Mouse (Mus musculus) cerebellum, adult 2 months (tissue): Measurements from ENCODE around the gene Ffar2. TPM values are rescaled to one million over a fixed set of nuclear protein-coding genes. Genes with fewer than 3 reads are reported as not detected.

Experiments
- DNase-seq, 2 experiments: peaks; one replicate each; pipeline ENCODE4 v3.0.0; 2021
- H3K27ac ChIP-seq: fragments of 200-500 bp; 2 replicates; pipeline ENCODE4 v1.5.1; 2012; ENCODE audit warnings: low read length, control low read depth, inconsistent platforms; ENCODE audit not compliant: insufficient read depth
- H3K27me3 ChIP-seq: fragments of 200-500 bp; 2 replicates; pipeline ENCODE4 v1.6.1; 2012; ENCODE audit warnings: inconsistent platforms, mild to moderate bottlenecking, low read length, moderate library complexity; ENCODE audit not compliant: control insufficient read depth, insufficient read depth
- H3K4me1 ChIP-seq: fragments of 200-500 bp; 2 replicates; pipeline ENCODE4 v1.6.1; 2011; ENCODE audit warnings: low read length; ENCODE audit not compliant: control insufficient read depth, insufficient read depth
- H3K4me3 ChIP-seq: fragments of 200-500 bp; replicated peaks from 2 replicates; pipeline ENCODE3; 2011; ENCODE audit warnings: mild to moderate bottlenecking, low read depth, low read length, control low read depth; ENCODE audit not compliant: insufficient read depth
- CTCF ChIP-seq: fragments of 200-500 bp; IDR thresholded peaks from 2 replicates; pipeline ENCODE4 v1.5.1; 2011; ENCODE audit warnings: low read depth, mild to moderate bottlenecking, control low read depth, low read length, moderate library complexity, borderline replicate concordance; ENCODE audit not compliant: insufficient read depth
- POLR2A ChIP-seq: fragments of 200-500 bp; IDR thresholded peaks from 2 replicates; pipeline ENCODE4 v1.6.1; 2011; ENCODE audit warnings: low read length, control low read depth, borderline replicate concordance; ENCODE audit not compliant: insufficient read depth
- WGBS: fragments of 180-500 bp; shearing (Covaris S2); methylation state at CpG from one replicate; pipeline ENCODE4 v1.1.7; 2018; 5-methylcytosine and 5-hydroxymethylcytosine counted together
- polyA plus RNA-seq: library from polyadenylated mRNA; depleted of rRNA; stranded (reverse); fragments of >200 nt; gene quantifications from 2 replicates; pipeline ENCODE4 v1.2.3, GENCODE M21; 2012; rRNA removed

Ffar2 gene
- polyA plus RNA-seq, 1 experiment = 0.03 TPM

- H3K4me1 ChIP-seq = no peaks in the 10 kb centered on the region
- WGBS = 46% methylated on average over 7 of the region's 7 CpGs
- no peak overlapping the region for H3K27ac ChIP-seq
- no peaks in the 10 kb centered on the region for H3K27me3 ChIP-seq
- no peak for TF ChIP-seq CTCF
- no peak for TF ChIP-seq POLR2A
- no peak for DNase-seq
- H3K4me3 ChIP-seq = no peak overlapping the region
Observed at GRCm38 (mm10) chr7:30777081-30777579, 46.4 kb downstream of the Ffar2 start.

DNA sequence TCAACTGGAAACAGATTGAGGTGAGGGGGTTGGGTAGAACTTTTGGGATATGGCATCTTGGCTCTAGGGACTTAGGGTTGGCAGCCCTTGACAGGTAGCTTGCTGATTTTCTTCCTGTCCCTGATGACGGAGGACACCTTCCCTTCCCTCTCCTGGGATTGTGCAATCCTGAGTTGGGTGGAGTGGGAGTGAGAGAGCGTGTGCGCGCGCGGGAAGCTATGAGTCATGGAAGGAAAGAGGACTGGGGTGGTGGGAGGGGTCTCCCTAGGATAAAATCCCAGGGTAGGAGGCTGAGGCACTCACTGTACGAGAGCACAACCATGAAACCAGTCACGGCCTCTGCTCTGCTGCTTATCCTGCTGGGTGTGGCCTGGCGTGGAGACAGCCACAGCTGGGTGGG lies 47.5 kb downstream of the Ffar2 start:
- DNase-seq = no peak
- Histone ChIP-seq H3K27ac (no peak overlapping the region), H3K4me3 (no peak overlapping the region), H3K4me1 (no peaks in the 10 kb centered on the region), H3K27me3 (no peaks in the 10 kb centered on the region)
- WGBS = 83% methylated on average over 9 of the region's 9 CpGs
- TF ChIP-seq POLR2A = no peak
- TF ChIP-seq CTCF = no peak

- Histone ChIP-seq H3K27me3 (no peaks in the 10 kb centered on the region), H3K4me1 (no peaks in the 10 kb centered on the region), H3K27ac (no peak overlapping the region), H3K4me3 (no peak overlapping the region)
- no peak for TF ChIP-seq CTCF
- no peak for TF ChIP-seq POLR2A
- no peak for DNase-seq
- WGBS = 30% methylated on average over 9 of the region's 9 CpGs
Observed at GRCm38 (mm10) chr7:30769236-30769635, 54.3 kb downstream of the Ffar2 start.

Other genes starting within 250 kb of the Ffar2 start
- 57.7 and 60.0 TPM in 2 replicates for gene Kmt2b, start 235.0 kb downstream of the Ffar2 start, polyA plus RNA-seq
- gene Zbtb32, start 224.9 kb downstream of the Ffar2 start, polyA plus RNA-seq = not detected in 2 replicates
- 2.0 and 2.2 TPM in 2 replicates for gene Upk1a, start 210.9 kb downstream of the Ffar2 start, polyA plus RNA-seq
- 1,224 and 1,255 TPM in 2 replicates for gene Cox6b1, start 197.6 kb downstream of the Ffar2 start, polyA plus RNA-seq
- gene Etv2, start 187.9 kb downstream of the Ffar2 start, polyA plus RNA-seq = not detected in 2 replicates
- 66.6 and 69.5 TPM in 2 replicates for gene Rbm42, start 173.5 kb downstream of the Ffar2 start, polyA plus RNA-seq
- gene Haus5, start 158.8 kb downstream of the Ffar2 start, polyA plus RNA-seq = 16.4 and 17.1 TPM in 2 replicates
- not detected in 2 replicates for gene Pmis2, start 152.2 kb downstream of the Ffar2 start, polyA plus RNA-seq
- not detected in 2 replicates for gene 2200002J24Rik, start 124.8 kb downstream of the Ffar2 start, polyA plus RNA-seq
- gene Atp4a, start 111.6 kb downstream of the Ffar2 start, polyA plus RNA-seq = 0.33 and 0.39 TPM in 2 replicates
- 247 TPM in 2 replicates for gene Tmem147, start 94.2 kb downstream of the Ffar2 start, polyA plus RNA-seq
- gene Gapdhs, start 80.1 kb downstream of the Ffar2 start, polyA plus RNA-seq = not detected in 2 replicates
- gene Sbsn, start 72.3 kb downstream of the Ffar2 start, polyA plus RNA-seq = 6.3 and 6.9 TPM in 2 replicates
- gene Dmkn, start 60.0 kb downstream of the Ffar2 start, polyA plus RNA-seq = 1.4 and 1.8 TPM in 2 replicates
- not detected in 2 replicates for gene Krtdap, start 35.9 kb downstream of the Ffar2 start, polyA plus RNA-seq
- not detected in 2 replicates for gene Ffar3, start 32.4 kb upstream of the Ffar2 start, polyA plus RNA-seq
- not detected in 2 replicates for gene Ffar1, start 37.8 kb upstream of the Ffar2 start, polyA plus RNA-seq
- 0.11 and 0.19 TPM in 2 replicates for gene Cd22, start 56.6 kb upstream of the Ffar2 start, polyA plus RNA-seq
- gene Mag, start 91.1 kb upstream of the Ffar2 start, polyA plus RNA-seq = 683 and 783 TPM in 2 replicates
- gene Hamp2, start 100.9 kb upstream of the Ffar2 start, polyA plus RNA-seq = not detected in 2 replicates
- not detected in 2 replicates for gene Hamp, start 120.3 kb upstream of the Ffar2 start, polyA plus RNA-seq
- 226 and 230 TPM in 2 replicates for gene Usf2, start 133.0 kb upstream of the Ffar2 start, polyA plus RNA-seq
- gene Lsr, start 149.7 kb upstream of the Ffar2 start, polyA plus RNA-seq = 9.2 and 9.4 TPM in 2 replicates
- gene Fam187b, start 150.0 kb upstream of the Ffar2 start, polyA plus RNA-seq = 0.13 and 0.29 TPM in 2 replicates
- gene Fxyd5, start 218.7 kb upstream of the Ffar2 start, polyA plus RNA-seq = 9.0 and 14.8 TPM in 2 replicates
- gene Fxyd7, start 227.7 kb upstream of the Ffar2 start, polyA plus RNA-seq = 72.5 and 99.7 TPM in 2 replicates
- gene Fxyd1, start 233.4 kb upstream of the Ffar2 start, polyA plus RNA-seq = 202 and 222 TPM in 2 replicates
- 48.9 and 54.2 TPM in 2 replicates for gene Lgi4, start 235.6 kb upstream of the Ffar2 start, polyA plus RNA-seq